Mouse (Mus musculus) ES-Bruce4 (cell line): Measurements from ENCODE around the gene Lrrc66.
"Not testable (repeated sequence)": the region's sequence is repeated elsewhere in the genome, so short reads cannot be mapped to it uniquely, and the experiment has no call there.

Source experiments
- CTCF ChIP-seq: IDR thresholded peaks from one replicate; pipeline ENCODE4 v1.8.1; 2011; ENCODE audit warnings: low read depth, low read length
- EP300 ChIP-seq: IDR thresholded peaks from 2 replicates; pipeline ENCODE4 v1.6.1; 2011; ENCODE audit warnings: low read depth, low read length; ENCODE audit not compliant: insufficient read depth
- POLR2A ChIP-seq: IDR thresholded peaks from one replicate; pipeline ENCODE4 v1.8.1; 2011; ENCODE audit warnings: low read length; ENCODE audit not compliant: insufficient read depth

- TF ChIP-seq CTCF, POLR2A, EP300: not testable (repeated sequence)
Measured at GRCm38 (mm10) chr5:73584011-73584410, 48.3 kb downstream of the Lrrc66 start.
